ENCODE assay signal across 9 mouse cellular contexts in genomic region chr4:123593664-123594063, GRCm38 (mm10).
A peak's percentile ranks its signal among the peaks of the same experiment; 100 is the strongest.
DNase-seq lines count a peak whose midpoint lies in the region; ATAC-seq and TF ChIP-seq lines count a peak whose summit lies in the region.
"Had no signal": no experiment of that assay in that cellular context is flagged by ENCODE, and none has a peak within 500 bp of the region (broad histone marks: within the 10 kb centered on the region; RNA-seq: fewer than 3 reads in every experiment).

No protein-coding gene starts in this region.

- H3K4me1 ChIP-seq in neural tube, embryonic 15.5 days: peaks cover 59% of the 10 kb centered on the region

- H3K4me2 ChIP-seq in neural tube, embryonic 15.5 days: no peak overlapping the region

- H3K4me3 ChIP-seq in left cerebral cortex, adult 2 months: no peak overlapping the region
- H3K4me3 ChIP-seq in neural tube, embryonic 15.5 days (replicated peaks): no peak overlapping the region
- H3K4me3 ChIP-seq: erythroblast, embryonic 14.5 days had no signal

- no peaks in the 10 kb centered on the region for H3K9me3 ChIP-seq in neural tube, embryonic 15.5 days (replicated peaks)

- DNase-seq in left cerebral cortex, adult 2 months (ENCODE audit: extremely low spot score in 1 of 2, low spot score in 2 of 2): no peak
- no peak for DNase-seq in left cerebral cortex, adult 11 months (ENCODE audit: low spot score)
- peak; percentile 46 for DNase-seq in forelimb bud, embryonic 11.5 days (ENCODE audit: low read depth, low spot score)
- peak; percentile 21 to 55 for DNase-seq in kidney, postnatal 4 days
- no peak for DNase-seq in testis, postnatal 10 days (ENCODE audit: low spot score)
- no peak for DNase-seq in layer of hippocampus, postnatal 14 days (ENCODE audit: low spot score in 2 of 2)
- DNase-seq in left cerebral cortex, postnatal 10 days (ENCODE audit: extremely low spot score in 1 of 2, low spot score in 2 of 2): no peak

- peak overlapping the region; percentile 50 for H3K27ac ChIP-seq in left cerebral cortex, adult 2 months
- peak overlapping the region; percentile 73 for H3K27ac ChIP-seq in neural tube, embryonic 15.5 days (replicated peaks)

- ATAC-seq in neural tube, embryonic 15.5 days (ENCODE audit: low FRiP score): no peak

- no peak for TF ChIP-seq CTCF in left cerebral cortex, adult 2 months (IDR thresholded peaks at IDR 0.05)

- H3K9ac ChIP-seq in neural tube, embryonic 15.5 days (replicated peaks): no peak overlapping the region

- intact Hi-C loops in left cerebral cortex, adult 2 months (cut with DNase I): loop anchor here (10.0 kb wide), 1 partner anchor 301 kb away; no protein-coding TSS in a partner anchor
- intact Hi-C loops in left cerebral cortex, postnatal 10 days (cut with DNase I): loop anchor here (5.0 kb wide), 1 partner anchor 39 kb away; no protein-coding TSS in a partner anchor

- WGBS in neural tube, embryonic 15.5 days: 55% methylated on average over 3 of the region's 3 CpGs

- no peaks in the 10 kb centered on the region for H3K27me3 ChIP-seq in neural tube, embryonic 15.5 days (replicated peaks)

- no peaks in the 10 kb centered on the region for H3K36me3 ChIP-seq in neural tube, embryonic 15.5 days

Comparison
In these comparisons a context has a peak if more than half of its experiments do, and no peak if none do; other contexts are left out.
1. DNase-seq: peak in forelimb bud, embryonic 11.5 days (single experiment) and kidney, postnatal 4 days (2 of 2); none in left cerebral cortex, adult 2 months (0 of 2), left cerebral cortex, adult 11 months (single experiment), testis, postnatal 10 days (single experiment), layer of hippocampus, postnatal 14 days (0 of 2) and left cerebral cortex, postnatal 10 days (0 of 2).